Mouse (Mus musculus) stomach, embryonic 16.5 days (tissue): ENCODE results near the gene Parp1. TPM values are rescaled to one million over a fixed set of nuclear protein-coding genes. Genes with fewer than 3 reads are reported as not detected.
A peak's percentile ranks its signal among the peaks of the same experiment; 100 is the strongest.

Source experiments
- ATAC-seq: fragments of 200-750 bp; cut with Nextera tagmentation; 2 replicates; pipeline ENCODE4 v1.8.0; 2017; ENCODE audit warnings: moderate number of reproducible peaks, moderate TSS enrichment; ENCODE audit not compliant: insufficient read depth, low FRiP score
- H3K27ac ChIP-seq: fragments of 300-500 bp; sonication (generic); 2 replicates; pipeline ENCODE4 v1.5.1; 2014; ENCODE audit warnings: low read length
- H3K27me3 ChIP-seq: fragments of 300-500 bp; sonication (generic); 2 replicates; pipeline ENCODE4 v1.6.1; 2014; ENCODE audit warnings: low read length, control low read depth, mixed read lengths; ENCODE audit not compliant: control insufficient read depth, insufficient read depth
- H3K36me3 ChIP-seq: fragments of 300-500 bp; sonication (generic); 2 replicates; pipeline ENCODE4 v1.6.1; 2014; ENCODE audit warnings: low read length; ENCODE audit not compliant: control insufficient read depth, insufficient read depth
- H3K4me1 ChIP-seq: fragments of 300-500 bp; sonication (generic); 2 replicates; pipeline ENCODE4 v1.6.1; 2014; ENCODE audit warnings: low read length, control low read depth, mixed read lengths; ENCODE audit not compliant: control insufficient read depth, insufficient read depth
- H3K4me2 ChIP-seq: fragments of 300-500 bp; sonication (generic); 2 replicates; pipeline ENCODE4 v1.6.1; 2014; ENCODE audit warnings: low read depth, low read length, mixed read lengths
- H3K4me3 ChIP-seq: fragments of 300-500 bp; sonication (generic); replicated peaks from 2 replicates; pipeline ENCODE4 v1.5.1; 2014; ENCODE audit warnings: mild to moderate bottlenecking, low read length
- H3K9ac ChIP-seq: fragments of 300-500 bp; sonication (generic); 2 replicates; pipeline ENCODE4 v1.6.1; 2014; ENCODE audit warnings: low read length
- H3K9me3 ChIP-seq: fragments of 300-500 bp; sonication (generic); replicated peaks from 2 replicates; pipeline ENCODE4 v1.6.1; 2016; ENCODE audit warnings: low read length, control low read depth; ENCODE audit not compliant: control insufficient read depth
- WGBS: fragments of 180-500 bp; shearing (Covaris S2); extraction: QIAGEN DNeasy Blood & Tissue Kit; methylation state at CpG from one replicate; pipeline ENCODE4 v1.1.7; 2014; 5-methylcytosine and 5-hydroxymethylcytosine counted together
- polyA plus RNA-seq: library from polyadenylated mRNA; unstranded; fragments of >200 nt; fragmentation: Nextera tagmentation; extraction: Ambion mirVana; gene quantifications from 2 replicates; pipeline ENCODE4 v1.2.1, GENCODE M21; 2015

Parp1 gene
- polyA plus RNA-seq, 1 experiment from 2014 or later, result 105 TPM

DNA sequence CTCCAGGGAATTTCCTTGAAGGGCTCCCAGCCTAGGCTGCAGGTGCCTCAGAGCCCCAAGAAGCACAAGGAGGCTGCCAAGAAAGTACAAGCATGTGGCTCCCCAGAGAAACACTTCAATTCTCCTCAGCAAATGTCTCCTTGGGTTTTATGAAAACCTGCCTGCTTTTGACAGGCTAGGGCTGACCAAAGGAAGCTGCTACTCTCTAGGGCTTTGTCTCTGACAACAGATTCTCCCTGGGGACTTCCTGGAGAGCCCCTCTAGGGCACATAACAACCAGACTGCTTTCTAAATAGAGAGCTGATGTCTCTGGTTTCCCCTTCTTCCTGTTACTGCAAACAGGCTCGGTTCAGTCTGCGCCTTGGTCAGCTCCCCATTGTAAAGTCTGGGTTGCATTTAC lies 27.5 kb upstream of the Parp1 start:
- ATAC-seq, result no peak; the same call in 1 of the 2 replicates
- H3K4me1 ChIP-seq, result no peaks in the 10 kb centered on the region; the same call in 1 of the 2 replicates
- no peak overlapping the region for H3K4me3 ChIP-seq
- H3K27ac ChIP-seq, result peak overlapping the region; percentile 31; the same call in 1 of the 2 replicates
- H3K36me3 ChIP-seq, result no peaks in the 10 kb centered on the region
- H3K27me3 ChIP-seq, result no peaks in the 10 kb centered on the region
- no peak overlapping the region for H3K9ac ChIP-seq
- 50% methylated on average over 2 of the region's 2 CpGs for WGBS
- H3K4me2 ChIP-seq, result no peak overlapping the region
- no peaks in the 10 kb centered on the region for H3K9me3 ChIP-seq

DNA sequence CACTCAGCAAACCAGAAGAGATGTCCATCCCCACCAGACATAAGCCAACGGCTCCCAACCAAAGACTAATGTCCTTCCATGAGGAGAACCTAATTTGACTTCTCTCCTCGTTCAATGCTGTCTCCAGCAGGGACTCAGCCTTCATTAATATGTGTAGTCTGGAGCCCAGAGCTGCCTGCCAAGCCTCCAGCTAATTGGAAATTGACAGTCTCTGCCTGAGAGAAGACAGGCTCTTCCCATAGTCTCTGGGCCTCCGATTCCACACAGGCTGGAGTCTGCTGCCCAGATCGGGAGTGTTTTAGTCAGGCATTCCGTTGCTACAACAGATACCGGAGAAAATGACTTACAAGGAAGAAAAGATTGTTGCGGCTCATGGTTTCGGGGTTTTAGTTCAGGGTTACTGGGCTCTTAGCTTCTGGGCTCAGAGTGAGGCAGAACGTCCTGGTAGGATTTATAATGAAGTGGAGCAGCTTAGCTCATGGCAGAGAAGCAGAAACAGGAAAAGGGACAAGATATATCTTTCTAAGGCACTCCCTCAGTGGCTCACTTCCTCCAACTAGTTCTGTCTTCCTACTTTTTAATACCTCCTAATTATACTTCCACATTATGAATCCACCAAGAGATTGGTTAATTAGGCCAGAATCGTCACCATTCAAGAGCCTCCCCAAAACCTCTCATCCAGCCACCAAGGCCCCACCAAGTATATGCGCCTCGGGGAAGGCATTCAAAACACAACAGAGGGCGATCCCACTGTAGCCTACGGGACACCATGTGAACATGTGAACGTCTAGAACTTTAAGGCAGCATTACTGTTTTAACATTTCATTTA lies 26.6 kb upstream of the Parp1 start:
- H3K27ac ChIP-seq, result peak overlapping the region; percentile 31; the same call in 1 of the 2 replicates
- H3K4me3 ChIP-seq, result no peak overlapping the region
- no peaks in the 10 kb centered on the region; the same call in 1 of the 2 replicates for H3K4me1 ChIP-seq
- 67% methylated on average over 15 of the region's 15 CpGs for WGBS
- H3K36me3 ChIP-seq, result no peaks in the 10 kb centered on the region
- H3K4me2 ChIP-seq, result no peak overlapping the region
- ATAC-seq, result peak; percentile 66; the same call in 1 of the 2 replicates
- no peaks in the 10 kb centered on the region for H3K9me3 ChIP-seq
- no peak overlapping the region for H3K9ac ChIP-seq
- H3K27me3 ChIP-seq, result no peaks in the 10 kb centered on the region

GRCm38 (mm10) chr1:180542712-180543371 lies 25.9 kb upstream of the Parp1 start:
- no peak for ATAC-seq
- H3K4me3 ChIP-seq, result no peak overlapping the region
- H3K27ac ChIP-seq, result no peak overlapping the region
- H3K27me3 ChIP-seq, result no peaks in the 10 kb centered on the region
- no peaks in the 10 kb centered on the region for H3K9me3 ChIP-seq
- no peaks in the 10 kb centered on the region for H3K36me3 ChIP-seq
- H3K4me2 ChIP-seq, result no peak overlapping the region
- peaks cover 4% of the 10 kb centered on the region; the same call in 1 of the 2 replicates for H3K4me1 ChIP-seq
- 70% methylated on average over 3 of the region's 3 CpGs for WGBS
- no peak overlapping the region for H3K9ac ChIP-seq

DNA sequence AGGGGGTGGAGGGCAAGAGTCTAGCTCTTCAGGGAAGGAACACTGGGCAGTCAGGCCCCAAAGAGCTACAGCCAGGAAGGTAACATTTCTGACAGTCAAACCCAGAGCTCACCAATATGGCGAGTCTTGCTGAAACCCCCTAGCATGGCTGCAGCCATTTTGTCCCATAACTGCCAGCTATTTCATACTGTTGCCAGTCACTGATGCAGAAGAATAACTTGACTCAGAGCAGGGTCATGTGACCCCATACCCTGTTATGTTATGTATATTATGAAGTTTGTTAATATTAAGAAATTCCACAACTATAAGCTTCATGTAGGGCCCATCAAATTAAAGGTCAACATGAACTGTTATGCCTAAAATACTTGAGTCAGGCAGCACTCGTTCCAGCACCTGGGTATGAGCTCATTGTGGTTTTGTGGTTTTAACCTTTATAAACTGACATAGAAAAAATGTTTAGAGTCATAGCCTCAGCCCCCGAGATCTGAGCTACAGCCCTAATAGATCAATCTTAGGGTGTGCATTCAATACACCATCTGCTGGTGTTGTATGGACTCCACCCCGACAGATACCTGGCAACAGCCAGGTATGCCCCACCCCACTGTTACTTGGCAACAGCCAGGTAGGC lies 22.7 kb upstream of the Parp1 start:
- Histone ChIP-seq H3K9ac (no peak overlapping the region), H3K27me3 (no peaks in the 10 kb centered on the region), H3K9me3 (no peaks in the 10 kb centered on the region), H3K36me3 (no peaks in the 10 kb centered on the region), H3K4me3 (no peak overlapping the region), H3K4me1 (peaks cover 4% of the 10 kb centered on the region; the same call in 1 of the 2 replicates), H3K27ac (no peak overlapping the region), H3K4me2 (no peak overlapping the region)
- ATAC-seq, result no peak
- WGBS, result 46% methylated on average over 4 of the region's 4 CpGs

GRCm38 (mm10) chr1:180546798-180547750 lies 21.6 kb upstream of the Parp1 start:
- Histone ChIP-seq H3K9ac (peak overlapping the region; percentile 47; the same call in 1 of the 2 replicates), H3K4me3 (no peak overlapping the region; the same call in 1 of the 2 replicates), H3K27me3 (no peaks in the 10 kb centered on the region), H3K4me2 (peak overlapping the region; percentile 47; the same call in 1 of the 2 replicates), H3K9me3 (no peaks in the 10 kb centered on the region), H3K4me1 (peaks cover 4% of the 10 kb centered on the region; the same call in 1 of the 2 replicates), H3K36me3 (no peaks in the 10 kb centered on the region), H3K27ac (peak overlapping the region; percentile 22; the same call in 1 of the 2 replicates)
- no peak for ATAC-seq
- 52% methylated on average over 13 of the region's 13 CpGs for WGBS

DNA sequence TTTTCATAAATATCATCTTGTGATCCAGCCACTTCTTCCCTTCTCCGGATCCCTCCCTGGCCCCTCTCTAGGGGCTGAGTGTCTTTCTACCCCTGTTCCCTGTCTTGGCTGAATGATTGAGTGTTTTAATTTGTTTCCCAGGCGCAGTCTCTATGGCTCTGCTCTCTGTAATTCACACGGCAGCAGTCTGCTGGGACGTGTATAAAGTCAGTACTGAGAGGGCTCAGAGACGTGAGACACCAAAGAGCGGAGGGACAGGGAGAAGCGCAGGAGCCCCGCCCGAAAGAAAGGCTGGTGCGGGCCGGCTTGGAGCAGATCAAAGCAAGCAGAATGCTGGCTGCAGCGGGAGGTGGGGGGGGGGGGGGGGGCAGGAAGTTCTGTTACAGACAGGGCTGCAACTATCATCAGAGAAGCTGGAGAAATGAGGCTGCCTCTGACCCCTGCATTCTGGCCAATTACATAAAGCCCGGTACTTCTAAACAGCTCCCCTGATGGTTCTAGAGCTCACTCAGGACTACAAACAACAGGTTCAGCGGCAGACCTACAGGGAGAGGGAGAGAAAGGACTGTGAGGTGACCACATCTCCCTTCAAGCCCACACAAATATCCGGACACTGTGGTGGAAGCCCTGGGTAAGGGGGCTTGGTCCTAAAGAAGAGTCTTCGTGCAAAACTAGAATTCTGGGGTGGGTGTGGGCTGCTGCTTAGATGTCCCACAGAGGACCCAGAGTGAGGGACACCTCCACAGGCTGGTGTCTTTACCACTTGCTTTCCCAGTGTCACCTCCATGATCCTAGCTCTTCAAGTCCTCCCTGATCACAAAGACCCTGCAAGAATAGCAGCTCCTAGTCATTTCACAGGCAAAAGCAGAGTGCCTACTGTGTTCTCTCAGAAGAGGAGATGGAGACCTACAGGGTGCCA lies 20.7 kb upstream of the Parp1 start:
- no peak overlapping the region; the same call in 1 of the 2 replicates for H3K4me3 ChIP-seq
- no peaks in the 10 kb centered on the region for H3K36me3 ChIP-seq
- H3K9ac ChIP-seq, result peak overlapping the region; percentile 47; the same call in 1 of the 2 replicates
- peak overlapping the region; percentile 47 for H3K4me2 ChIP-seq
- peaks cover 4% of the 10 kb centered on the region; the same call in 1 of the 2 replicates for H3K4me1 ChIP-seq
- no peaks in the 10 kb centered on the region for H3K9me3 ChIP-seq
- peak overlapping the region; percentile 22; the same call in 1 of the 2 replicates for H3K27ac ChIP-seq
- H3K27me3 ChIP-seq, result no peaks in the 10 kb centered on the region
- 4% methylated on average over 16 of the region's 16 CpGs for WGBS
- peak; percentile 65 for ATAC-seq

- H3K27me3 ChIP-seq, result no peaks in the 10 kb centered on the region
- no peak overlapping the region for H3K4me3 ChIP-seq
- no peak overlapping the region for H3K27ac ChIP-seq
- H3K9me3 ChIP-seq, result no peaks in the 10 kb centered on the region
- H3K36me3 ChIP-seq, result no peaks in the 10 kb centered on the region
- no peak overlapping the region for H3K9ac ChIP-seq
- 69% methylated on average over 7 of the region's 7 CpGs for WGBS
- H3K4me2 ChIP-seq, result no peak overlapping the region
- H3K4me1 ChIP-seq, result peaks cover 4% of the 10 kb centered on the region; the same call in 1 of the 2 replicates
- ATAC-seq, result no peak
Measured at GRCm38 (mm10) chr1:180549539-180550308, 19.0 kb upstream of the Parp1 start.
